Mouse (Mus musculus) CH12.LX (cell line): ENCODE measurements around the gene Podxl2. TPM values are rescaled to one million over a fixed set of nuclear protein-coding genes. Genes with fewer than 3 reads are reported as not detected.

Experiments used
- DNase-seq: peaks from one replicate; pipeline ENCODE4 v3.0.0-alpha.2; 2013; ENCODE audit errors: extremely low read depth
- H3K27ac ChIP-seq: 2 replicates; pipeline ENCODE4 v1.5.1; 2012; ENCODE audit warnings: low read depth, mild to moderate bottlenecking, control low read depth, moderate library complexity; ENCODE audit not compliant: insufficient read depth
- H3K27me3 ChIP-seq: replicated peaks from 2 replicates; pipeline ENCODE3; 2012; ENCODE audit warnings: inconsistent platforms
- H3K36me3 ChIP-seq, 2 experiments: replicated peaks in 1 of 2; 2 replicates each; pipeline versions ENCODE3 to v1.6.1; 2012; ENCODE audit warnings: inconsistent platforms in 1 of 2, low read length in 1 of 2, mild to moderate bottlenecking in 1 of 2, mixed read lengths in 1 of 2, moderate library complexity in 1 of 2; ENCODE audit not compliant: control insufficient read depth in 1 of 2, insufficient read depth in 1 of 2
- H3K4me1 ChIP-seq, 2 experiments: 2 replicates each; pipeline ENCODE4 v1.6.1; 2012; ENCODE audit warnings: inconsistent platforms in 1 of 2, moderate library complexity in 1 of 2; ENCODE audit not compliant: insufficient read depth in 2 of 2, control insufficient read depth in 1 of 2
- H3K4me2 ChIP-seq: 2 replicates; pipeline ENCODE4 v1.6.1; 2012; ENCODE audit warnings: low read depth, mild to moderate bottlenecking, control low read depth; ENCODE audit not compliant: poor library complexity, insufficient read depth, severe bottlenecking
- H3K4me3 ChIP-seq, 3 experiments: fragments of 150-350 bp in 1 of 3; sonication (generic) in 1 of 3; replicated peaks in 1 of 3; 2 replicates each; pipeline versions ENCODE3 to v1.5.1; 2011 to 2012; ENCODE audit warnings: low read depth in 2 of 3, low read length in 2 of 3, mild to moderate bottlenecking in 2 of 3, moderate library complexity in 2 of 3, control low read depth in 1 of 3, improper control_type of control experiment in 1 of 3, inconsistent platforms in 1 of 3, mixed read lengths in 1 of 3; ENCODE audit not compliant: poor library complexity in 1 of 3
- H3K79me2 ChIP-seq: replicated peaks from 2 replicates; pipeline ENCODE4 v1.6.1; 2012; ENCODE audit warnings: mild to moderate bottlenecking, moderate library complexity; ENCODE audit not compliant: control insufficient read depth, poor library complexity, insufficient read depth, severe bottlenecking; ENCODE audit errors: extremely low read depth
- H3K9ac ChIP-seq: 2 replicates; pipeline ENCODE4 v1.6.1; 2012; ENCODE audit warnings: low read depth, mild to moderate bottlenecking, control low read depth, moderate library complexity; ENCODE audit not compliant: insufficient read depth
- H3K9me3 ChIP-seq: replicated peaks from 2 replicates; pipeline ENCODE3; 2012; ENCODE audit warnings: low read length, inconsistent platforms, mixed read lengths
- BHLHE40 ChIP-seq: IDR thresholded peaks from 2 replicates; pipeline ENCODE4 v1.6.1; 2011; ENCODE audit warnings: mild to moderate bottlenecking, low read depth, low read length, improper control_type of control experiment
- CHD2 ChIP-seq: IDR thresholded peaks from 2 replicates; pipeline ENCODE4 v1.6.1; 2011; ENCODE audit warnings: low read length, improper control_type of control experiment
- CTCF ChIP-seq, 2 experiments: IDR thresholded peaks in 1 of 2; conservative IDR thresholded peaks in 1 of 2; 2 replicates each; pipeline ENCODE4 v1.5.1; 2011 to 2012; ENCODE audit warnings: low read depth in 2 of 2, low read length in 2 of 2, improper control_type of control experiment in 1 of 2, inconsistent platforms in 1 of 2, mild to moderate bottlenecking in 1 of 2, moderate library complexity in 1 of 2
- GABPA ChIP-seq: IDR thresholded peaks from 2 replicates; pipeline ENCODE4 v1.6.1; 2012; ENCODE audit warnings: low read depth, low read length, improper control_type of control experiment, inconsistent platforms; ENCODE audit not compliant: insufficient replicate concordance
- HCFC1 ChIP-seq: IDR thresholded peaks from 2 replicates; pipeline ENCODE4 v1.6.1; 2012; ENCODE audit warnings: low read depth, mild to moderate bottlenecking, inconsistent platforms, low read length, improper control_type of control experiment
- IRF4 ChIP-seq: IDR thresholded peaks from 2 replicates; pipeline ENCODE4 v1.6.1; 2014; ENCODE audit warnings: low read depth, mild to moderate bottlenecking, inconsistent platforms, low read length, improper control_type of control experiment
- JUN ChIP-seq: IDR thresholded peaks from 2 replicates; pipeline ENCODE4 v1.6.1; 2011; ENCODE audit warnings: low read depth, mild to moderate bottlenecking, low read length, improper control_type of control experiment, moderate library complexity; ENCODE audit not compliant: insufficient read depth
- KAT2A ChIP-seq: IDR thresholded peaks from 2 replicates; pipeline ENCODE4 v1.6.1; 2012; ENCODE audit warnings: low read length, improper control_type of control experiment, inconsistent platforms; ENCODE audit not compliant: insufficient replicate concordance
- MAFK ChIP-seq: IDR thresholded peaks from 2 replicates; pipeline ENCODE4 v1.6.1; 2011; ENCODE audit warnings: low read length, improper control_type of control experiment; ENCODE audit not compliant: insufficient replicate concordance
- MAX ChIP-seq: IDR thresholded peaks from 2 replicates; pipeline ENCODE4 v1.6.1; 2011; ENCODE audit warnings: low read length, improper control_type of control experiment
- MAZ ChIP-seq: IDR thresholded peaks from 2 replicates; pipeline ENCODE4 v1.6.1; 2012; ENCODE audit warnings: low read depth, mild to moderate bottlenecking, inconsistent platforms, low read length, improper control_type of control experiment, moderate library complexity
- MEF2A ChIP-seq: IDR thresholded peaks from 2 replicates; pipeline ENCODE4 v1.6.1; 2014; ENCODE audit warnings: low read depth, mild to moderate bottlenecking, inconsistent platforms, low read length, improper control_type of control experiment, borderline replicate concordance
- MYC ChIP-seq: IDR thresholded peaks from 2 replicates; pipeline ENCODE4 v1.6.1; 2011; ENCODE audit warnings: low read depth, mild to moderate bottlenecking, improper control_type of control experiment, low read length
- NELFE ChIP-seq: IDR thresholded peaks from 2 replicates; pipeline ENCODE4 v1.6.1; 2011; ENCODE audit warnings: low read depth, low read length, improper control_type of control experiment
- NRF1 ChIP-seq: IDR thresholded peaks from 2 replicates; pipeline ENCODE4 v1.6.1; 2014; ENCODE audit warnings: low read depth, mild to moderate bottlenecking, inconsistent platforms, low read length, improper control_type of control experiment, moderate library complexity
- PAX5 ChIP-seq: IDR thresholded peaks from 2 replicates; pipeline ENCODE4 v1.6.1; 2012; ENCODE audit warnings: low read length, inconsistent platforms, mixed read lengths
- POLR2A ChIP-seq: IDR thresholded peaks from 2 replicates; pipeline ENCODE4 v1.6.1; 2011; ENCODE audit warnings: low read depth, mild to moderate bottlenecking, improper control_type of control experiment, low read length
- RAD21 ChIP-seq: IDR thresholded peaks from 2 replicates; pipeline ENCODE4 v1.6.1; 2011; ENCODE audit warnings: low read depth, mild to moderate bottlenecking, low read length, improper control_type of control experiment, moderate library complexity
- RCOR1 ChIP-seq: conservative IDR thresholded peaks from 2 replicates; pipeline ENCODE4 v1.6.1; 2012; ENCODE audit warnings: low read depth, mild to moderate bottlenecking, inconsistent platforms, low read length, improper control_type of control experiment
- SIN3A ChIP-seq: IDR thresholded peaks from 2 replicates; pipeline ENCODE4 v1.6.1; 2012; ENCODE audit warnings: low read length, improper control_type of control experiment, inconsistent platforms
- SMC3 ChIP-seq: IDR thresholded peaks from 2 replicates; pipeline ENCODE4 v1.6.1; 2011; ENCODE audit warnings: low read depth, low read length, improper control_type of control experiment
- TBP ChIP-seq: conservative IDR thresholded peaks from 2 replicates; pipeline ENCODE4 v1.6.1; 2011; ENCODE audit warnings: low read depth, low read length, improper control_type of control experiment
- TCF12 ChIP-seq: IDR thresholded peaks from 2 replicates; pipeline ENCODE4 v1.6.1; 2014; ENCODE audit warnings: low read depth, mild to moderate bottlenecking, inconsistent platforms, low read length, improper control_type of control experiment
- UBTF ChIP-seq: IDR thresholded peaks from 2 replicates; pipeline ENCODE4 v1.6.1; 2012; ENCODE audit warnings: low read depth, mild to moderate bottlenecking, inconsistent platforms, low read length, improper control_type of control experiment, moderate library complexity
- USF2 ChIP-seq: conservative IDR thresholded peaks from 2 replicates; pipeline ENCODE4 v1.6.1; 2011; ENCODE audit warnings: low read depth, low read length, improper control_type of control experiment
- ZKSCAN1 ChIP-seq: IDR thresholded peaks from 2 replicates; pipeline ENCODE4 v1.6.1; 2012; ENCODE audit warnings: low read depth, inconsistent platforms, low read length, improper control_type of control experiment, borderline replicate concordance
- dilution Hi-C: fragments of 300-500 bp; cut with MboI; formaldehyde crosslinking; loops from 2 replicates; pipeline ENCODE4 v1.14.3; 2020; ENCODE audit warnings: low sequenced_read_pairs; ENCODE audit not compliant: extremely low pct_unique_long_range_greater_than_20kb, extremely low pct_ligation_motif_present
- in situ Hi-C: fragments of 300-500 bp; cut with MboI; formaldehyde crosslinking; loops from 3 replicates; pipeline ENCODE4 v1.14.3; 2019; ENCODE audit warnings: low sequenced_read_pairs, low pct_ligation_motif_present, low pct_unique_long_range_greater_than_20kb, mixed read lengths
- polyA plus RNA-seq: library from polyadenylated mRNA; unstranded; fragments of >175 nt; gene quantifications from 2 replicates; pipeline ENCODE4 v1.2.1, GENCODE M21; 2012; ENCODE audit warnings: low read depth; ENCODE audit not compliant: insufficient read length
- total RNA-seq, 2 experiments: library from RNA; depleted of rRNA; stranded (reverse); fragments of 300-350 nt in 1 of 2; fragments of >200 nt in 1 of 2; gene quantifications; 2 replicates each; pipeline ENCODE4 v1.2.3; 2012 to 2014

Podxl2 gene
- total and polyA plus RNA-seq, 3 experiments: 0.79 to 0.93 (median 0.81) TPM

DNA sequence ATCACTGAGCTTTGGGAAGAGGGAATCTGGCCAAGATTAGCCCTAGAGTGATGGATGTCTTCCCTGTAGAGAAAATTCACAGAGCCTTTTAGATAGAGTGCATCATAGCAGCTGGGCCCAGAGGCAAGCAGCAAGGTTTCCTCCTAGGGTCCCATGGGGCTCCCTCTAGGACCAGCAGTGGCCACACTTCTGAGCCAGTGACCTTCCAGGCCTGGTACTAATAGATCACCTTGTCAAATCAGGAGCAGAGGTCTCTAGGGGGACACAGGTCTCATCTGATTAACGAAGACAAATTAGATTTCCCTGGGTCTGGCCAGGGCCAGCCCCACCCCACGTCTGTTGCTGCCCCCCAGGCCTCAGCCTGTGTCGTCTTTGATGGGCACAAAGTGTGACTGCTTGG, 64.6 kb downstream of the Podxl2 start:
- TF ChIP-seq SMC3 (no peak), MAFK (no peak), CTCF (conservative IDR thresholded peaks at IDR 0.05 in 1 of 2, IDR thresholded peaks at IDR 0.05 in 1 of 2; ENCODE audit: low read depth in 2 of 2, low read length in 2 of 2) (no peak), SIN3A (no peak), MAZ (no peak), RAD21 (no peak), KAT2A (no peak), RCOR1 (no peak), CHD2 (no peak), ZKSCAN1 (no peak), GABPA (no peak), TCF12 (no peak), PAX5 (no peak), MAX (no peak), POLR2A (no peak), BHLHE40 (no peak), IRF4 (no peak), USF2 (no peak), MEF2A (no peak), TBP (no peak)
- DNase-seq: no peak
- Histone ChIP-seq H3K4me1 (peaks cover 41 to 87% of the 10 kb centered on the region in 2 experiments), H3K4me2 (no peak overlapping the region), H3K27ac (peak overlapping the region; percentile 35; the same call in 1 of the 2 replicates), H3K79me2 (peaks cover 7% of the 10 kb centered on the region), H3K4me3 (no peak overlapping the region), H3K36me3 (peaks cover 67 to 93% of the 10 kb centered on the region in 2 experiments), H3K27me3 (no peaks in the 10 kb centered on the region), H3K9ac (no peak overlapping the region), H3K9me3 (no peaks in the 10 kb centered on the region)
- in situ Hi-C loops (no loop called here), dilution Hi-C loops (no loop called here)

DNA sequence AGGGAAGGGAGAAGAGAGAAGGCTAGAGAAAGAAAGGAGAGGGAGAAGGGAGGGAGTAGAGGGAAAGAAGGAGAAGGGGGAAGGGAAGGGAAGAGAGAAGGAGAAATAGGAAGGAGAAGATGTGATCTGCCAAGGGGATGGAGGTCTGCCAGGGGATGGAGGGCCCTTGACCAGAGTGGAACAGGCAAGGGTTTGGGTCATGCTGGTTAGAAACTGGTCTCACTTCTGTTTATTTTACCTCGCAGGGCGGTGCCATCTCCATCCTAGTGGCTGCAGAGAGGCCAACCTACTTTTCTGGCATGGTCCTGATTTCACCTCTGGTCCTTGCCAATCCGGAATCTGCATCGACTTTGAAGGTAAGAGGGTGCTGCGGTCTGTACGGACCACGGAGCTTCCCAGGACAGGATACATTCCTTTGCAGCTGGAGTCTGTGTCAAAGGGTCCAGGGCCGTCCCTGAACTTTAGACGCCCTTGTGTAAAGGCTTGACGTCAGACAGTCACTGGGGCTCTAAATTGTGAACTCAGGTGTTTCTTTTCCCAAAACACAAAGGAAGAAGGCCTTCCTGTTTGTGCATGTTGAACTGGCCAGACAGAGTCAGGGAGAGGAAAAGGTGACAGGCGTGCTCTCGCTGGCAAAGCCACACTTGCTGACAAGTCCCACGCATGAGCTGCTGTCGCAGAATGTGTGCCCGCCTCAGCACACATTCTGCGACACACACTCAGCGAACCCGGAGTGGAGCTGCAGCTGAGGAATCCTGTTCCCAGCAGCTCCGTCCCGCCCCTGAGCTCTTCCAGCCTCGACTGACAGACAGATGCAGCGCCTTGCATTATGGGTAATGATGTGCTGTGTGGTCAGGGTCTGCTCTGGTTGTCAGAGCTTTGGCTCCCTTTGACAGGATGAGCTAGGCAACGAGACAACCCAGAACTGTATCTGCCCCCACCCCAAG, 65.5 kb downstream of the Podxl2 start:
- in situ Hi-C loops (no loop called here), dilution Hi-C loops (no loop called here)
- Histone ChIP-seq H3K27me3 (no peaks in the 10 kb centered on the region), H3K79me2 (peaks cover 7% of the 10 kb centered on the region), H3K4me2 (no peak overlapping the region), H3K9me3 (no peaks in the 10 kb centered on the region), H3K27ac (peak overlapping the region; percentile 21; the same call in 1 of the 2 replicates), H3K9ac (no peak overlapping the region), H3K4me3 (no peak overlapping the region), H3K4me1 (peaks cover 38 to 78% of the 10 kb centered on the region in 2 experiments), H3K36me3 (peaks cover 61 to 90% of the 10 kb centered on the region in 2 experiments)
- TF ChIP-seq NRF1 (no peak), NELFE (no peak), UBTF (no peak), TCF12 (no peak), MAX (no peak), RAD21 (no peak), JUN (no peak), MYC (no peak), TBP (no peak), MEF2A (no peak), KAT2A (no peak), HCFC1 (no peak)
- DNase-seq: no peak
